Comparison of ENCODE assay signal across 33 mouse cellular contexts in genomic region chr11:109875525-109875802, GRCm38 (mm10). TPM values are rescaled to one million over a fixed set of nuclear protein-coding genes. Genes with fewer than 3 reads are reported as not detected.
DNase-seq lines count a peak whose midpoint lies in the region; ATAC-seq and TF ChIP-seq lines count a peak whose summit lies in the region.
"Had no signal": no experiment of that assay in that cellular context is flagged by ENCODE, and none has a peak within 500 bp of the region (broad histone marks: within the 10 kb centered on the region; RNA-seq: fewer than 3 reads in every experiment).

No protein-coding gene starts in this region.

- peak; percentile 71 for DNase-seq in gastrocnemius, adult 18-20 months (ENCODE audit: low spot score)
- no peak for DNase-seq in gastrocnemius, postnatal 4 days (ENCODE audit: low spot score in 2 of 2)
- DNase-seq in midbrain, embryonic 11.5 days (ENCODE audit: low spot score, missing footprints): peak; percentile 67
- no peak for DNase-seq in midbrain, postnatal 0 days (ENCODE audit: low spot score)
- DNase-seq in frontal cortex, adult 2 months (ENCODE audit: extremely low spot score in 1 of 2, low spot score in 1 of 2): no peak
- no peak for DNase-seq in yolk sac, embryonic 10.5 days (ENCODE audit: low spot score)
- DNase-seq: adrenal gland, adult 8-10 months; cerebellum, adult 18-20 months; cerebellum, postnatal 25 days; embryo, embryonic 11 days; kidney, adult 2 months; left cerebral cortex, postnatal 4 days; lung, postnatal 36 days; right cerebral cortex, postnatal 4 days; thymus, adult 2 months had no signal

- H3K4me2 ChIP-seq in midbrain, embryonic 11.5 days: no peak overlapping the region
- no peak overlapping the region for H3K4me2 ChIP-seq in midbrain, postnatal 0 days (ENCODE audit: low read depth, low read length, poor library complexity, severe bottlenecking)
- H3K4me2 ChIP-seq in heart, embryonic 16.5 days (ENCODE audit: low read depth, low read length): no peak overlapping the region
- H3K4me2 ChIP-seq: forebrain, embryonic 13.5 days; hindbrain, embryonic 15.5 days; limb, embryonic 15.5 days; lung, embryonic 15.5 days; midbrain, embryonic 15.5 days; neural tube, embryonic 13.5 days had no signal

- H3K4me3 ChIP-seq in midbrain, embryonic 11.5 days (ENCODE audit: low read depth, low read length): no peak overlapping the region
- no peak overlapping the region for H3K4me3 ChIP-seq in midbrain, postnatal 0 days (ENCODE audit: low read depth, low read length)
- H3K4me3 ChIP-seq in heart, embryonic 16.5 days (ENCODE audit: low read length): no peak overlapping the region
- H3K4me3 ChIP-seq: forebrain, embryonic 13.5 days; hindbrain, embryonic 15.5 days; left cerebral cortex, adult 2 months; limb, embryonic 15.5 days; lung, embryonic 15.5 days; midbrain, embryonic 15.5 days; myocyte; neural tube, embryonic 13.5 days had no signal

- H3K9me3 ChIP-seq in midbrain, embryonic 11.5 days (ENCODE audit: control insufficient read depth, low read length): no peaks in the 10 kb centered on the region
- H3K9me3 ChIP-seq in midbrain, postnatal 0 days (ENCODE audit: low read length): no peaks in the 10 kb centered on the region
- no peaks in the 10 kb centered on the region for H3K9me3 ChIP-seq in heart, embryonic 16.5 days (replicated peaks; ENCODE audit: control insufficient read depth, low read length)
- H3K9me3 ChIP-seq: forebrain, embryonic 13.5 days; hindbrain, embryonic 15.5 days; limb, embryonic 15.5 days; lung, embryonic 15.5 days; midbrain, embryonic 15.5 days; neural tube, embryonic 13.5 days had no signal

- no peak for ATAC-seq in midbrain, embryonic 11.5 days (ENCODE audit: low FRiP score)
- ATAC-seq in midbrain, postnatal 0 days (ENCODE audit: low FRiP score): no peak
- no peak for ATAC-seq in heart, embryonic 16.5 days (replicated peaks; ENCODE audit: extremely low read depth, insufficient read depth, low FRiP score)
- ATAC-seq in neutrophil, adult 5-6 weeks (ENCODE audit: extremely low read depth, insufficient number of reproducible peaks, low FRiP score, poor library complexity, severe bottlenecking): peak; percentile 20; the same call in 1 of the 2 replicates
- ATAC-seq: forebrain, embryonic 13.5 days; midbrain, embryonic 15.5 days had no signal

- 93% methylated on average over 1 of the region's 1 CpGs for WGBS in midbrain, embryonic 11.5 days
- WGBS in midbrain, postnatal 0 days: 95% methylated on average over 1 of the region's 1 CpGs
- WGBS in heart, embryonic 16.5 days: 83% methylated on average over 1 of the region's 1 CpGs

- no peak overlapping the region for H3K27ac ChIP-seq in midbrain, embryonic 11.5 days (ENCODE audit: low read depth, low read length)
- no peak overlapping the region for H3K27ac ChIP-seq in midbrain, postnatal 0 days (ENCODE audit: low read depth, low read length)
- H3K27ac ChIP-seq in heart, embryonic 16.5 days (ENCODE audit: low read length): peak overlapping the region; percentile 31
- H3K27ac ChIP-seq: forebrain, embryonic 13.5 days; hindbrain, embryonic 15.5 days; kidney, postnatal 0 days; left cerebral cortex, adult 2 months; limb, embryonic 15.5 days; liver, embryonic 14.5 days; lung, embryonic 15.5 days; midbrain, embryonic 15.5 days; neural tube, embryonic 13.5 days; stomach, postnatal 0 days had no signal

- H3K9ac ChIP-seq in midbrain, embryonic 11.5 days (ENCODE audit: low read length): no peak overlapping the region
- H3K9ac ChIP-seq in midbrain, postnatal 0 days (replicated peaks; ENCODE audit: low read length, poor library complexity, severe bottlenecking): no peak overlapping the region
- no peak overlapping the region for H3K9ac ChIP-seq in heart, embryonic 16.5 days (ENCODE audit: low read length)
- H3K9ac ChIP-seq: forebrain, embryonic 13.5 days; hindbrain, embryonic 15.5 days; limb, embryonic 15.5 days; liver, embryonic 14.5 days; lung, embryonic 15.5 days; midbrain, embryonic 15.5 days; neural tube, embryonic 13.5 days had no signal

- no peaks in the 10 kb centered on the region for H3K27me3 ChIP-seq in midbrain, embryonic 11.5 days (ENCODE audit: control insufficient read depth, insufficient read depth, low read length)
- H3K27me3 ChIP-seq in midbrain, postnatal 0 days (ENCODE audit: insufficient read depth, low read length): no peaks in the 10 kb centered on the region
- H3K27me3 ChIP-seq in heart, embryonic 16.5 days (ENCODE audit: control insufficient read depth, insufficient read depth, low read length): no peaks in the 10 kb centered on the region
- H3K27me3 ChIP-seq: forebrain, embryonic 13.5 days; hindbrain, embryonic 15.5 days; limb, embryonic 15.5 days; lung, embryonic 15.5 days; midbrain, embryonic 15.5 days; neural tube, embryonic 13.5 days had no signal

- no peaks in the 10 kb centered on the region for H3K4me1 ChIP-seq in midbrain, embryonic 11.5 days (ENCODE audit: control insufficient read depth, insufficient read depth, low read length)
- no peaks in the 10 kb centered on the region for H3K4me1 ChIP-seq in midbrain, postnatal 0 days (ENCODE audit: insufficient read depth, low read length)
- H3K4me1 ChIP-seq in heart, embryonic 16.5 days (ENCODE audit: control insufficient read depth, insufficient read depth, low read length): no peaks in the 10 kb centered on the region
- H3K4me1 ChIP-seq: forebrain, embryonic 13.5 days; hindbrain, embryonic 15.5 days; lung, embryonic 15.5 days; midbrain, embryonic 15.5 days had no signal

- TF ChIP-seq CTCF in midbrain, postnatal 0 days (IDR thresholded peaks at IDR 0.05): no peak

- H3K36me3 ChIP-seq in midbrain, embryonic 11.5 days (ENCODE audit: control insufficient read depth, insufficient read depth, low read length): no peaks in the 10 kb centered on the region
- H3K36me3 ChIP-seq in midbrain, postnatal 0 days (ENCODE audit: insufficient read depth, low read length): no peaks in the 10 kb centered on the region
- no peaks in the 10 kb centered on the region for H3K36me3 ChIP-seq in heart, embryonic 16.5 days (ENCODE audit: control insufficient read depth, insufficient read depth)
- H3K36me3 ChIP-seq: hindbrain, embryonic 15.5 days; limb, embryonic 15.5 days; lung, embryonic 15.5 days; midbrain, embryonic 15.5 days; neural tube, embryonic 13.5 days had no signal

RNA-seq across cellular contexts. Expression of gene 1700012B07Rik, which starts 47.6 kb away (rescaled TPM):
- not detected for total RNA-seq in gastrocnemius, adult 18-20 months (2021)
- not detected for total RNA-seq in gastrocnemius, postnatal 4 days (2021)
- polyA plus RNA-seq in midbrain, embryonic 11.5 days (2014; fragmentation: Nextera tagmentation; extraction: Ambion mirVana): not detected in 2 replicates
- total RNA-seq in midbrain, postnatal 0 days (2014; rRNA removed): not detected in 2 replicates
- not detected in 2 replicates for polyA plus RNA-seq in midbrain, postnatal 0 days (2015; fragmentation: Nextera tagmentation; extraction: Ambion mirVana)
- polyA plus RNA-seq in heart, embryonic 16.5 days (2015; fragmentation: Nextera tagmentation; extraction: Ambion mirVana): not detected in 2 replicates
- 1.6 TPM in 1 of 2 replicates, not detected in the other for total RNA-seq in neutrophil, adult 5-6 weeks (2017)
- polyA plus RNA-seq in frontal cortex, adult 2 months (2012; rRNA removed): not detected in 2 replicates
- total RNA-seq: adrenal gland, adult 8-10 months; heart, postnatal 36 days; layer of hippocampus, postnatal 10 days; left cerebral cortex, adult 2 months; left cerebral cortex, postnatal 4 days; megakaryocyte-erythroid progenitor cell, adult 5-6 weeks had no signal
- polyA plus RNA-seq: embryonic facial prominence, embryonic 14.5 days; forebrain, embryonic 13.5 days; hindbrain, embryonic 15.5 days; intestine, embryonic 14.5 days; kidney, adult 2 months; kidney, postnatal 0 days; limb, embryonic 15.5 days; lung, embryonic 15.5 days; midbrain, embryonic 15.5 days; neural tube, embryonic 13.5 days; stomach, postnatal 0 days had no signal

Comparison
In these comparisons a context has a peak if more than half of its experiments do, and no peak if none do; other contexts are left out.
1. DNase-seq: peak in gastrocnemius, adult 18-20 months (single experiment) and midbrain, embryonic 11.5 days (single experiment); none in gastrocnemius, postnatal 4 days (0 of 2), midbrain, postnatal 0 days (single experiment), frontal cortex, adult 2 months (0 of 2) and yolk sac, embryonic 10.5 days (single experiment).